In genomic region chr13:89777146-89777545, GRCm38 (mm10) we compare ENCODE assay signal across 19 mouse cellular contexts.
"Had no signal": no experiment of that assay in that cellular context is flagged by ENCODE, and none has a peak within 500 bp of the region (broad histone marks: within the 10 kb centered on the region; RNA-seq: fewer than 3 reads in every experiment).

No protein-coding gene starts in this region.

- H3K9me3 ChIP-seq: midbrain, embryonic 10.5 days; midbrain, embryonic 12.5 days; neural tube, embryonic 13.5 days; neural tube, embryonic 15.5 days had no signal

- H3K36me3 ChIP-seq: midbrain, embryonic 10.5 days; midbrain, embryonic 12.5 days; neural tube, embryonic 13.5 days; neural tube, embryonic 15.5 days had no signal

- ATAC-seq: midbrain, embryonic 16.5 days had no signal

- DNase-seq: lung, adult 18-20 months; lung, embryonic 14.5 days; lung, postnatal 10 days; lung, postnatal 4 days; midbrain, embryonic 14.5 days; retina, postnatal 1 day; right cerebral cortex, adult 18-20 months; right cerebral cortex, postnatal 25 days; right cerebral cortex, postnatal 4 days; spleen, adult 18-20 months; thymus, adult 18-20 months; thymus, postnatal 14 days; thymus, postnatal 36 days had no signal

- H3K27me3 ChIP-seq: midbrain, embryonic 12.5 days; neural tube, embryonic 13.5 days; neural tube, embryonic 15.5 days had no signal

- H3K27ac ChIP-seq: midbrain, embryonic 10.5 days; midbrain, embryonic 12.5 days; neural tube, embryonic 13.5 days; neural tube, embryonic 15.5 days had no signal

- H3K4me3 ChIP-seq: midbrain, embryonic 10.5 days; midbrain, embryonic 12.5 days; myocyte; neural tube, embryonic 13.5 days; neural tube, embryonic 15.5 days had no signal

- H3K9ac ChIP-seq: lung, embryonic 14.5 days; midbrain, embryonic 12.5 days; neural tube, embryonic 13.5 days; neural tube, embryonic 15.5 days had no signal

- H3K4me2 ChIP-seq: lung, embryonic 14.5 days; midbrain, embryonic 12.5 days; neural tube, embryonic 13.5 days; neural tube, embryonic 15.5 days had no signal

- H3K4me1 ChIP-seq: neural tube, embryonic 15.5 days had no signal
